Mouse (Mus musculus) mesoderm, embryonic 11.5 days (tissue): ENCODE measurements at regions not wholly inside any gene's neighbourhood (a gene's known extent, or its start where the extent isn't known, plus 50 kb on each side); places are given as distances from the start of the nearest gene placed in this dataset.

Source experiments
- DNase-seq: peaks from one replicate; pipeline ENCODE4 v3.0.0-alpha.2; 2012; ENCODE audit warnings: low read depth, low spot score

GRCm38 (mm10) chr4:94186997-94187396 is 369.3 kb upstream of the Gm10306 start:
- DNase-seq: no peak

GRCm38 (mm10) chr4:94188354-94188753 is 368.0 kb upstream of the Gm10306 start:
- DNase-seq: no peak

GRCm38 (mm10) chr4:94188888-94189287 is 367.5 kb upstream of the Gm10306 start:
- peak; percentile 2 for DNase-seq

- DNase-seq: no peak
These were observed 365.4 kb upstream of the Gm10306 start for GRCm38 (mm10) chr4:94190940-94191339.

- DNase-seq: no peak
These were observed 340.1 kb upstream of the Gm10306 start for GRCm38 (mm10) chr4:94216265-94216664.

- DNase-seq: no peak
These were observed 320.6 kb upstream of the Gm10306 start for GRCm38 (mm10) chr4:94235650-94236206.

GRCm38 (mm10) chr4:94256026-94256425 is 300.3 kb upstream of the Gm10306 start:
- DNase-seq: no peak

- DNase-seq: no peak
These were observed 295.2 kb upstream of the Gm10306 start for GRCm38 (mm10) chr4:94261136-94261535.

- no peak for DNase-seq
These were observed 274.6 kb upstream of the Gm10306 start for GRCm38 (mm10) chr4:94281732-94282131.

GRCm38 (mm10) chr4:94292150-94292549 is 264.2 kb upstream of the Gm10306 start:
- DNase-seq: no peak

GRCm38 (mm10) chr4:94317298-94317697 is 239.0 kb upstream of the Gm10306 start:
- DNase-seq: no peak

GRCm38 (mm10) chr4:94326759-94327158 is 229.6 kb upstream of the Gm10306 start:
- DNase-seq: no peak

GRCm38 (mm10) chr4:94343331-94343730 is 213.0 kb upstream of the Gm10306 start:
- no peak for DNase-seq

GRCm38 (mm10) chr4:94349273-94349672 is 207.1 kb upstream of the Gm10306 start:
- no peak for DNase-seq

GRCm38 (mm10) chr4:94356982-94357381 is 199.4 kb upstream of the Gm10306 start:
- DNase-seq: no peak

GRCm38 (mm10) chr4:94360810-94361527 is 195.4 kb upstream of the Gm10306 start:
- no peak for DNase-seq

- DNase-seq: no peak
These were observed 194.7 kb upstream of the Gm10306 start for GRCm38 (mm10) chr4:94361528-94362217.

GRCm38 (mm10) chr4:94365375-94365774 is 191.0 kb upstream of the Gm10306 start:
- peak; percentile 44 for DNase-seq

GRCm38 (mm10) chr4:94367174-94367573 is 189.2 kb upstream of the Gm10306 start:
- DNase-seq: no peak

- no peak for DNase-seq
These were observed 185.4 kb upstream of the Gm10306 start for GRCm38 (mm10) chr4:94370981-94371380.

GRCm38 (mm10) chr4:94376256-94376655 is 180.1 kb upstream of the Gm10306 start:
- DNase-seq: no peak

GRCm38 (mm10) chr4:94385703-94386102 is 170.6 kb upstream of the Gm10306 start:
- DNase-seq: no peak

GRCm38 (mm10) chr4:94388317-94388716 is 168.0 kb upstream of the Gm10306 start:
- DNase-seq: no peak
